Mouse (Mus musculus): ENCODE results near the gene Nme1.

- TF ChIP-seq EP300 (IDR thresholded peaks at IDR 0.05; ENCODE audit: low read depth) = no peak
- no peak for TF ChIP-seq CTCF (IDR thresholded peaks at IDR 0.05; ENCODE audit: low read depth)
Observed at GRCm38 (mm10) chr11:94003346-94003745, 35.0 kb upstream of the Nme1 start.

Measured in heart, postnatal 0 days (tissue).